Mouse (Mus musculus) midbrain, embryonic 11.5 days (tissue): Measurements from ENCODE around the gene Olfr74. TPM values are rescaled to one million over a fixed set of nuclear protein-coding genes. Genes with fewer than 3 reads are reported as not detected.
"Not testable (repeated sequence)": the region's sequence is repeated elsewhere in the genome, so short reads cannot be mapped to it uniquely, and the experiment has no call there.

ENCODE experiments used
- ATAC-seq: fragments of 200-750 bp; cut with Nextera tagmentation; 2 replicates; pipeline ENCODE4 v1.8.0; 2017; ENCODE audit warnings: moderate TSS enrichment, moderate library complexity; ENCODE audit not compliant: low FRiP score
- DNase-seq: peaks from one replicate; pipeline ENCODE4 v3.0.0; 2015; ENCODE audit warnings: low spot score; ENCODE audit errors: missing footprints
- H3K27ac ChIP-seq: fragments of 300-500 bp; sonication (generic); 2 replicates; pipeline ENCODE4 v1.5.1; 2014; ENCODE audit warnings: low read depth, low read length
- H3K27me3 ChIP-seq: fragments of 300-500 bp; sonication (generic); 2 replicates; pipeline ENCODE4 v1.6.1; 2014; ENCODE audit warnings: mild to moderate bottlenecking, low read length, moderate library complexity, mixed read lengths; ENCODE audit not compliant: control insufficient read depth, insufficient read depth
- H3K36me3 ChIP-seq: fragments of 300-500 bp; sonication (generic); 2 replicates; pipeline ENCODE4 v1.6.1; 2014; ENCODE audit warnings: mild to moderate bottlenecking, low read length, moderate library complexity, mixed read lengths; ENCODE audit not compliant: control insufficient read depth, insufficient read depth
- H3K4me1 ChIP-seq: fragments of 300-500 bp; sonication (generic); 2 replicates; pipeline ENCODE4 v1.6.1; 2014; ENCODE audit warnings: low read length; ENCODE audit not compliant: control insufficient read depth, insufficient read depth
- H3K4me2 ChIP-seq: fragments of 300-500 bp; sonication (generic); 2 replicates; pipeline ENCODE4 v1.6.1; 2014; ENCODE audit warnings: mild to moderate bottlenecking, moderate library complexity
- H3K4me3 ChIP-seq: fragments of 300-500 bp; sonication (generic); 2 replicates; pipeline ENCODE4 v1.5.1; 2014; ENCODE audit warnings: low read depth, low read length
- H3K9ac ChIP-seq: fragments of 300-500 bp; sonication (generic); 2 replicates; pipeline ENCODE4 v1.6.1; 2014; ENCODE audit warnings: low read length
- H3K9me3 ChIP-seq: fragments of 300-500 bp; sonication (generic); 2 replicates; pipeline ENCODE4 v1.6.1; 2016; ENCODE audit warnings: low read length; ENCODE audit not compliant: control insufficient read depth
- WGBS: fragments of 180-500 bp; shearing (Covaris S2); extraction: QIAGEN DNeasy Blood & Tissue Kit; methylation state at CpG from one replicate; pipeline ENCODE4 v1.1.7; 2014; 5-methylcytosine and 5-hydroxymethylcytosine counted together
- polyA plus RNA-seq: library from polyadenylated mRNA; unstranded; fragments of >200 nt; fragmentation: Nextera tagmentation; extraction: Ambion mirVana; gene quantifications from 2 replicates; pipeline ENCODE4 v1.2.1, GENCODE M21; 2014

Olfr74 gene
- polyA plus RNA-seq: not detected in 2 replicates

DNA sequence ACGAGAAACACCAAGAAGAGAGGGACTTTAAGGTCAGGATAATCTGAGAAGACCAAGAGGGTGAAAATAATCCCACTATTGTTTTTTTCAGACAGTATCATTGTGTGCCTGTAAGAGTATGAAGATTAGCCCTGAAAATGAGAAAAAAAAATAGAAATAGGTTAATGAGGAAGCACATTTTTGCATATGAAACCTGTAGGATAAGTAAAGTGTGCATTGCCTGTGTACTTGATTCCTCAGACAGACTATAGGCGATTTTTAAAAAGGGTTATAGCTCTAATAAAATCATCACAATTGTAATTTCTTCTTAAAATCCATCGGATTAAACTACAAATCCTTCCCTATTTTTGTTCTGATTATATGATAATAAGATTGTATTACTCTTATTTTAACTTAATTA is at the start of gene Olfr74:
Olfr74 (minus strand) TSS at position 101 of the 400 bp plus-strand sequence.
- 80% methylated on average over 3 of the region's 3 CpGs for WGBS
- Histone ChIP-seq H3K4me2 (no peak within 1 kb of the TSS), H3K4me1 (no peaks in the 10 kb centered on the region), H3K27me3 (no peaks in the 10 kb centered on the region), H3K36me3 (no peaks in the 10 kb centered on the region), H3K27ac (no peak within 1 kb of the TSS), H3K9ac (no peak within 1 kb of the TSS), H3K4me3 (no peak within 1 kb of the TSS), H3K9me3 (no peaks in the 10 kb centered on the region)
- DNase-seq (no peak), ATAC-seq (no peak)

GRCm38 (mm10) chr2:88022474-88022873 is 48.0 kb upstream of the Olfr74 start, which contains the start of gene Olfr1161:
Gene Olfr1161, plus strand, starts transcription at chr2:88022774.
- WGBS: 80% methylated on average over 1 of the region's 1 CpGs
- H3K9me3 ChIP-seq, H3K9ac ChIP-seq, ATAC-seq, H3K27me3 ChIP-seq, H3K27ac ChIP-seq, H3K36me3 ChIP-seq, H3K4me2 ChIP-seq, H3K4me1 ChIP-seq, DNase-seq, H3K4me3 ChIP-seq: not testable (repeated sequence)

DNA sequence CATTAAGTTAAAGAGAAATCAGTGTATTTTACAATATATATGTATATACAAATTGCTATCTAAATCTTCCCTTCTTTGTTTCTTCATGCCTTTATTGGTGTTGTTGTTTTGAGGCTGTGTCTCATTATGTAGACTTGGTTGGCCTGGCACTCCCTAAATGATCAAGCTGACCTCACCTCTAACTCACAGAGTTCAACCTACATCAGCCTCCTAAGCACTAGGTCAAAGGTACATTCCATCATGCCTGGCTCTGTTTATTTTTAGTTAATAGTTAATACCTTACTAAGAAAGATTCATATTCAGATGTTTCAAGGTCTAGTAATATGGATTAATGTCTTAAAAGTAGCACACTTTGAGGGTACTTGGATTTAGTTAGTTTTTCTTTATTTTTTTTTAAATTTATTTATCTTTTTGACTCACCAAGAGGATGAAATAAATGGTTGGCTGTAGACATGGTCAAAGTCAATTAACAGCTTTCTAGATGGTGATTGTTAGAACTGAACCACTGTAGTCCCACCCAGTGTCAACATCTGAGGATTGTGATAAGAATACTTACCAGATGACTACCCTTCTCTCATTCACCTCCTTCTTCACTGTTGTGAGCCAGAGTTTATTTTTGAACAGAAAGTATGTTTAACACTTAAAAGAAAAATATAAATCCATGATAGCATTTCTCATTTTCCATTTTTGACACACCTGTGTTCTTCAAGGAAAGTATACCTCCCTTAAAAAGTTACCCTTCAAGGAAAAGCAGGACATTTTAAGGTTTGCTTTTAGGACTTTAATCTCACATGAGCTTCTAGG is 33.3 kb upstream of the Olfr74 start, which contains the start of gene Olfr1160:
Olfr1160 (minus strand) TSS at position 754 of the 804 bp plus-strand sequence.
- ATAC-seq (no peak), DNase-seq (no peak)
- H3K27ac ChIP-seq: no peak within 1 kb of the TSS
- H3K4me1 ChIP-seq: no peaks in the 10 kb centered on the region
- no peaks in the 10 kb centered on the region for H3K27me3 ChIP-seq
- H3K9me3 ChIP-seq: no peaks in the 10 kb centered on the region
- no peak within 1 kb of the TSS for H3K4me2 ChIP-seq
- no peak within 1 kb of the TSS for H3K9ac ChIP-seq
- no peak within 1 kb of the TSS for H3K4me3 ChIP-seq
- no peaks in the 10 kb centered on the region for H3K36me3 ChIP-seq

- H3K27ac ChIP-seq: no peak within 1 kb of the TSS
- no peak within 1 kb of the TSS for H3K9ac ChIP-seq
- H3K4me3 ChIP-seq: no peak within 1 kb of the TSS
- no peaks in the 10 kb centered on the region for H3K27me3 ChIP-seq
- ATAC-seq (no peak), DNase-seq (no peak)
- no peaks in the 10 kb centered on the region for H3K36me3 ChIP-seq
- no peak within 1 kb of the TSS for H3K4me2 ChIP-seq
- H3K4me1 ChIP-seq: no peaks in the 10 kb centered on the region
- no peaks in the 10 kb centered on the region for H3K9me3 ChIP-seq
Observed at GRCm38 (mm10) chr2:87989813-87990212, 15.3 kb upstream of the Olfr74 start, which contains the start of gene Olfr1158. Gene Olfr1158, plus strand, starts transcription at chr2:87990113.

DNA sequence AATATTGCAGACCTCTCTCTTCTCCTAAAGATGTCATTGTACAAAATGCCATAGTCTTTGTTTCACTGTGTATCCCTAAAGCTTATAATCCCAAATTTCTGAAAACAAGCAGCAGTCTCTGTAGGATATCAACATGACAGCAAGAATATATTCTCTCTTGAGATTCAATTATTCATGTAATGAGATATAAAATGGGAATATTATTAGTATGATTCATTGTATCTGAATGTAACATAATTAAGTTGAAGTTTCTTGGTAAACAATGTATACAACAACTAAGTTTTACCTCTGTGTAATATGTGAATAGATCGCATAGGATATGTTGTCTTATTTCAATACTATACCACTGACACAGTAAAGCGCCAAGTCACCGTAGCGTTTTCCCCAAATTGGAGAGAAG is 6.3 kb downstream of the Olfr74 start, which contains the start of gene Olfr1157:
Olfr1157 (minus strand) TSS at position 101 of the 400 bp plus-strand sequence.
- no peak within 1 kb of the TSS for H3K4me3 ChIP-seq
- DNase-seq: no peak
- H3K27ac ChIP-seq: no peak within 1 kb of the TSS
- H3K36me3 ChIP-seq: no peaks in the 10 kb centered on the region
- no peak for ATAC-seq
- H3K27me3 ChIP-seq: no peaks in the 10 kb centered on the region
- H3K4me1 ChIP-seq: no peaks in the 10 kb centered on the region
- no peaks in the 10 kb centered on the region for H3K9me3 ChIP-seq
- 95% methylated on average over 4 of the region's 4 CpGs for WGBS
- no peak within 1 kb of the TSS for H3K9ac ChIP-seq
- no peak within 1 kb of the TSS for H3K4me2 ChIP-seq

DNA sequence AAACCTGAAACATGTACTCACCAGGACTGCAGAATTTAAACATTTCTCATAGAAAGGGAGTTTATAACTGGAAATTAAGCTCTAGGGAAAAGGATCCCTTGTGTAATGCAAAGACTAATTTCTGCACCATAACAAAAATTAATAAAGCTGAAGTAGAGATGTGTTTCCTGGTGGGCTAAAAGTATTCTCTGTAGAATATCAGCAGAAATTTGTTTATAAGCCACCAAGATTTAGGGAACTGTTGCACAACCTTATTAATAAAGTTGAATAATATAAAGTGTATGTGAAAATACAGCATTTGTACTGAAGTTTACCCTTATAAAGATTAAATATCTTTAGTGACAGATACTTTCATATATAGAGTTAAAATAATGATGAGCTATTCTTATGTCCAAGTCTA is 21.5 kb downstream of the Olfr74 start, which contains the start of gene Olfr1156:
Olfr1156 (minus strand) TSS at position 101 of the 400 bp plus-strand sequence.
- H3K4me2 ChIP-seq: no peak within 1 kb of the TSS
- H3K27me3 ChIP-seq: no peaks in the 10 kb centered on the region
- H3K27ac ChIP-seq: no peak within 1 kb of the TSS
- H3K9me3 ChIP-seq: no peaks in the 10 kb centered on the region
- no peaks in the 10 kb centered on the region for H3K4me1 ChIP-seq
- ATAC-seq (no peak), DNase-seq (no peak)
- no peak within 1 kb of the TSS for H3K9ac ChIP-seq
- no peaks in the 10 kb centered on the region for H3K36me3 ChIP-seq
- H3K4me3 ChIP-seq: no peak within 1 kb of the TSS

DNA sequence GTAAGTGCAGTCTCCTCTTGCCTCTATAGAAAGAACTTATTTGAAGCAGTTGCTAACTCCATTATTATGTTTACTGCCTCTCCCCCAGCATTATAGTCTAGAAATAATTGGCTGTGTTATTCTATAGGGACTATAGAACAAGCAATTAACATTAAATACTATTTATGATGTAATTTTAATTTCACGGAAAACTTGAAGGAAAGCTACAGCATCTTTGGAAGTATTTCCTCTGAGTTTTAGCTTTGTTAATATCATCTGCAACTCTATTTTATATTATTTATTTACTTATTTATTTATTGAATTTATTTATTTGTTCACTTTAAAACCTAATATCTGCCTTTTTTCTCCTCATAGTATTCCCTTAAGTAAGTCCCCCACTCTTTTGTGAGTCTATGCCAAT is 29.4 kb downstream of the Olfr74 start, which contains the start of gene Olfr1155:
Olfr1155 (minus strand) TSS at position 101 of the 400 bp plus-strand sequence.
- Histone ChIP-seq H3K36me3 (no peaks in the 10 kb centered on the region), H3K9me3 (no peaks in the 10 kb centered on the region), H3K9ac (no peak within 1 kb of the TSS), H3K27me3 (no peaks in the 10 kb centered on the region), H3K27ac (no peak within 1 kb of the TSS), H3K4me3 (no peak within 1 kb of the TSS), H3K4me1 (no peaks in the 10 kb centered on the region), H3K4me2 (no peak within 1 kb of the TSS)
- WGBS: 96% methylated on average over 1 of the region's 1 CpGs
- no peak for DNase-seq
- ATAC-seq: no peak

Other genes starting within 250 kb of the Olfr74 start
- gene Olfr1138, start 234.7 kb downstream of the Olfr74 start, polyA plus RNA-seq: not detected in 2 replicates
- not detected in 2 replicates for gene Olfr1140, start 230.9 kb downstream of the Olfr74 start, polyA plus RNA-seq
- not detected in 2 replicates for gene Olfr1141, start 220.7 kb downstream of the Olfr74 start, polyA plus RNA-seq
- gene Olfr152, start 195.2 kb downstream of the Olfr74 start, polyA plus RNA-seq: not detected in 2 replicates
- not detected in 2 replicates for gene Olfr1143, start 174.1 kb downstream of the Olfr74 start, polyA plus RNA-seq
- gene Olfr1145, start 164.8 kb downstream of the Olfr74 start, polyA plus RNA-seq: not detected in 2 replicates
- gene Olfr1148, start 144.1 kb downstream of the Olfr74 start, polyA plus RNA-seq: not detected in 2 replicates
- gene Olfr1150-ps1, start 130.7 kb downstream of the Olfr74 start, polyA plus RNA-seq: not detected in 2 replicates
- gene Olfr1151, start 118.8 kb downstream of the Olfr74 start, polyA plus RNA-seq: not detected in 2 replicates
- 0.01 TPM in 1 of 2 replicates, not detected in the other for gene Olfr1152, start 108.2 kb downstream of the Olfr74 start, polyA plus RNA-seq
- gene Olfr1153, start 79.7 kb downstream of the Olfr74 start, polyA plus RNA-seq: not detected in 2 replicates
- gene Olfr1154, start 69.5 kb downstream of the Olfr74 start, polyA plus RNA-seq: not detected in 2 replicates
- not detected in 2 replicates for gene Olfr1155, start 29.5 kb downstream of the Olfr74 start, polyA plus RNA-seq
- not detected in 2 replicates for gene Olfr1156, start 21.6 kb downstream of the Olfr74 start, polyA plus RNA-seq
- gene Olfr1157, start 6.4 kb downstream of the Olfr74 start, polyA plus RNA-seq: not detected in 2 replicates
- gene Olfr1158, start 15.4 kb upstream of the Olfr74 start, polyA plus RNA-seq: not detected in 2 replicates
- gene Olfr1160, start 33.6 kb upstream of the Olfr74 start, polyA plus RNA-seq: not detected in 2 replicates
- not detected in 2 replicates for gene Olfr1161, start 48.1 kb upstream of the Olfr74 start, polyA plus RNA-seq
- not detected in 2 replicates for gene Olfr73, start 63.0 kb upstream of the Olfr74 start, polyA plus RNA-seq
- not detected in 2 replicates for gene Olfr1162, start 76.5 kb upstream of the Olfr74 start, polyA plus RNA-seq
- not detected in 2 replicates for gene Olfr1163, start 97.2 kb upstream of the Olfr74 start, polyA plus RNA-seq
- not detected in 2 replicates for gene Olfr1164, start 119.3 kb upstream of the Olfr74 start, polyA plus RNA-seq
- gene Olfr1166, start 153.6 kb upstream of the Olfr74 start, polyA plus RNA-seq: not detected in 2 replicates
- not detected in 2 replicates for gene Olfr1167, start 180.5 kb upstream of the Olfr74 start, polyA plus RNA-seq
- gene Olfr1168, start 207.2 kb upstream of the Olfr74 start, polyA plus RNA-seq: not detected in 2 replicates